Mouse (Mus musculus): ENCODE measurements around the gene Dclk1. TPM values are rescaled to one million over a fixed set of nuclear protein-coding genes. Genes with fewer than 3 reads are reported as not detected.

Gene Dclk1
- polyA plus RNA-seq, 1 experiment from 2014 or later = 62.8 TPM

GRCm38 (mm10) chr3:55260139-55260538 is 18.0 kb downstream of the Dclk1 start:
- no peak overlapping the region for H3K27ac ChIP-seq
- ATAC-seq (ENCODE audit: insufficient number of reproducible peaks, insufficient read depth, low FRiP score, low TSS enrichment, low read depth) = no peak
- no peak overlapping the region for H3K4me2 ChIP-seq
- no peak overlapping the region for H3K4me3 ChIP-seq (replicated peaks)
- no peak overlapping the region for H3K9ac ChIP-seq (replicated peaks)
- no peaks in the 10 kb centered on the region for H3K9me3 ChIP-seq
- 87% methylated on average over 7 of the region's 7 CpGs for WGBS
- H3K4me1 ChIP-seq (replicated peaks) = no peaks in the 10 kb centered on the region
- H3K27me3 ChIP-seq = no peaks in the 10 kb centered on the region
- H3K36me3 ChIP-seq = peaks cover 7% of the 10 kb centered on the region

GRCm38 (mm10) chr3:55266091-55266490 is 23.9 kb downstream of the Dclk1 start:
- H3K9ac ChIP-seq (replicated peaks) = no peak overlapping the region
- no peaks in the 10 kb centered on the region for H3K9me3 ChIP-seq
- no peak overlapping the region for H3K4me2 ChIP-seq
- H3K27me3 ChIP-seq = no peaks in the 10 kb centered on the region
- H3K4me1 ChIP-seq (replicated peaks) = peaks cover 3% of the 10 kb centered on the region; the same call in 1 of the 2 replicates
- no peak overlapping the region for H3K27ac ChIP-seq
- no peaks in the 10 kb centered on the region for H3K36me3 ChIP-seq
- ATAC-seq (ENCODE audit: insufficient number of reproducible peaks, insufficient read depth, low FRiP score, low TSS enrichment, low read depth) = no peak
- 88% methylated on average over 5 of the region's 5 CpGs for WGBS
- H3K4me3 ChIP-seq (replicated peaks) = no peak overlapping the region

DNA sequence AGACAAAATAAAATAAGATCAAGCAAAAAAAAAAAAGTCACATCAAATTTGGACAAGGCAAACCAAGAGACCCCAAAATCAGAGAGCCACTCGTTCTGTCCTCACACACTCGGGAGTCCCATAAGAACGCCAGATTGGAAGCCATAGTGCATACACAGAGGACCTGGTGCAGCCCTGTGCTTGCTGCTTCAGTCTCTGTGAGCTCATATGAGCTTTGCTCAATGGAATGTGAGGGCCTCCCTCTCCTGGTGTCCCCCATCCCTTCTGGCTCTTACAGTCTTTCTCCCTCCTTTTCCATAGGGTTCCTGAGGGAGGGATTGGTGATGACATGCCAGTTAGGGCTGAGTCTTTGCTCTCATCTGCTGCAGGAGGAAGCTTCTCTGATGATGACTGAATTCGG is 27.6 kb downstream of the Dclk1 start:
- WGBS = 86% methylated on average over 4 of the region's 4 CpGs
- no peaks in the 10 kb centered on the region for H3K9me3 ChIP-seq

GRCm38 (mm10) chr3:55270345-55270744 is 28.2 kb downstream of the Dclk1 start:
- Histone ChIP-seq H3K4me1 (replicated peaks) (peaks cover 9% of the 10 kb centered on the region), H3K36me3 (no peaks in the 10 kb centered on the region), H3K4me2 (no peak overlapping the region), H3K27ac (no peak overlapping the region), H3K9me3 (no peaks in the 10 kb centered on the region), H3K9ac (replicated peaks) (no peak overlapping the region), H3K27me3 (no peaks in the 10 kb centered on the region), H3K4me3 (replicated peaks) (no peak overlapping the region)
- WGBS = 83% methylated on average over 3 of the region's 3 CpGs
- no peak for ATAC-seq (ENCODE audit: insufficient number of reproducible peaks, insufficient read depth, low FRiP score, low TSS enrichment, low read depth)

More for the DNA sequence above, 27.6 kb downstream of the Dclk1 start:
- no peaks in the 10 kb centered on the region for H3K36me3 ChIP-seq
- no peak overlapping the region for H3K9ac ChIP-seq (replicated peaks)
- H3K27me3 ChIP-seq = no peaks in the 10 kb centered on the region
- H3K27ac ChIP-seq = no peak overlapping the region
- no peak for ATAC-seq (ENCODE audit: insufficient number of reproducible peaks, insufficient read depth, low FRiP score, low TSS enrichment, low read depth)
- H3K4me1 ChIP-seq (replicated peaks) = peaks cover 9% of the 10 kb centered on the region
- H3K4me3 ChIP-seq (replicated peaks) = no peak overlapping the region
- H3K4me2 ChIP-seq = no peak overlapping the region

DNA sequence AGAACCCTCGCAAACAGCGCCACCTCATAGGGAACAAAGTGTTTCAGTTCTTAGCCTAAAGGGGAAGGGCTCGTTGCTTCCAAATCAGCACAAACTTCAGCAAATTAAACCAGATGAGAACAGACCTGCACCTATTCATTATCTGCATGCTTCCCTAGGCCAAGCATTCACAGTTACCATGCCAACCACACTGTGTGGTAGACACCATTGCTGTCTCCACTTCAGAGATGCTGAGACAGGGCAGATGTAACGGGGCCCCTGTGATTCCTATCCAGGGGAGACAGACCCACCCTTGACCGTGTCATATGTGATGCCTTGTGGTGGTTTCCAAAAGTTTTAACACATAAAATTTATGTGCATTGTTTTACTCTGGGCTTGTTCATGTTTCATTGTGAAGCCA is 28.8 kb downstream of the Dclk1 start:
- Histone ChIP-seq H3K4me2 (no peak overlapping the region), H3K9ac (replicated peaks) (no peak overlapping the region), H3K9me3 (no peaks in the 10 kb centered on the region), H3K4me3 (replicated peaks) (no peak overlapping the region), H3K4me1 (replicated peaks) (peaks cover 9% of the 10 kb centered on the region), H3K27me3 (no peaks in the 10 kb centered on the region), H3K36me3 (no peaks in the 10 kb centered on the region), H3K27ac (no peak overlapping the region)
- 66% methylated on average over 5 of the region's 5 CpGs for WGBS
- no peak for ATAC-seq (ENCODE audit: insufficient number of reproducible peaks, insufficient read depth, low FRiP score, low TSS enrichment, low read depth)

- ATAC-seq (ENCODE audit: insufficient number of reproducible peaks, insufficient read depth, low FRiP score, low TSS enrichment, low read depth) = no peak
- H3K4me3 ChIP-seq (replicated peaks) = no peak overlapping the region
- no peaks in the 10 kb centered on the region for H3K9me3 ChIP-seq
- peaks cover 9% of the 10 kb centered on the region for H3K4me1 ChIP-seq (replicated peaks)
- WGBS = 90% methylated on average over 6 of the region's 6 CpGs
- H3K27me3 ChIP-seq = no peaks in the 10 kb centered on the region
- H3K9ac ChIP-seq (replicated peaks) = no peak overlapping the region
- no peak overlapping the region for H3K4me2 ChIP-seq
- H3K27ac ChIP-seq = no peak overlapping the region
- H3K36me3 ChIP-seq = no peaks in the 10 kb centered on the region
Observed at GRCm38 (mm10) chr3:55272536-55272935, 30.4 kb downstream of the Dclk1 start.

GRCm38 (mm10) chr3:55276446-55276845 is 34.3 kb downstream of the Dclk1 start:
- H3K4me3 ChIP-seq (replicated peaks) = no peak overlapping the region
- H3K9me3 ChIP-seq = no peaks in the 10 kb centered on the region
- H3K4me2 ChIP-seq = no peak overlapping the region
- peaks cover 16% of the 10 kb centered on the region for H3K4me1 ChIP-seq (replicated peaks)
- WGBS = 90% methylated on average over 3 of the region's 3 CpGs
- no peak overlapping the region for H3K9ac ChIP-seq (replicated peaks)
- no peak overlapping the region for H3K27ac ChIP-seq
- no peaks in the 10 kb centered on the region for H3K27me3 ChIP-seq
- no peak for ATAC-seq (ENCODE audit: insufficient number of reproducible peaks, insufficient read depth, low FRiP score, low TSS enrichment, low read depth)
- no peaks in the 10 kb centered on the region for H3K36me3 ChIP-seq

GRCm38 (mm10) chr3:55276851-55277250 is 34.7 kb downstream of the Dclk1 start:
- no peak for ATAC-seq (ENCODE audit: insufficient number of reproducible peaks, insufficient read depth, low FRiP score, low TSS enrichment, low read depth)
- H3K9me3 ChIP-seq = no peaks in the 10 kb centered on the region
- 86% methylated on average over 1 of the region's 1 CpGs for WGBS
- no peak overlapping the region for H3K27ac ChIP-seq
- no peak overlapping the region for H3K4me3 ChIP-seq (replicated peaks)
- no peak overlapping the region for H3K9ac ChIP-seq (replicated peaks)
- no peaks in the 10 kb centered on the region for H3K27me3 ChIP-seq
- no peak overlapping the region for H3K4me2 ChIP-seq
- H3K36me3 ChIP-seq = no peaks in the 10 kb centered on the region
- H3K4me1 ChIP-seq (replicated peaks) = peaks cover 16% of the 10 kb centered on the region

- Histone ChIP-seq H3K27me3 (no peaks in the 10 kb centered on the region), H3K4me3 (replicated peaks) (no peak overlapping the region), H3K4me2 (no peak overlapping the region), H3K9ac (replicated peaks) (no peak overlapping the region), H3K27ac (no peak overlapping the region), H3K36me3 (no peaks in the 10 kb centered on the region), H3K9me3 (no peaks in the 10 kb centered on the region), H3K4me1 (replicated peaks) (peaks cover 10% of the 10 kb centered on the region)
- ATAC-seq (ENCODE audit: insufficient number of reproducible peaks, insufficient read depth, low FRiP score, low TSS enrichment, low read depth) = no peak
- WGBS = 74% methylated on average over 1 of the region's 1 CpGs
Observed at GRCm38 (mm10) chr3:55277829-55278228, 35.7 kb downstream of the Dclk1 start.

DNA sequence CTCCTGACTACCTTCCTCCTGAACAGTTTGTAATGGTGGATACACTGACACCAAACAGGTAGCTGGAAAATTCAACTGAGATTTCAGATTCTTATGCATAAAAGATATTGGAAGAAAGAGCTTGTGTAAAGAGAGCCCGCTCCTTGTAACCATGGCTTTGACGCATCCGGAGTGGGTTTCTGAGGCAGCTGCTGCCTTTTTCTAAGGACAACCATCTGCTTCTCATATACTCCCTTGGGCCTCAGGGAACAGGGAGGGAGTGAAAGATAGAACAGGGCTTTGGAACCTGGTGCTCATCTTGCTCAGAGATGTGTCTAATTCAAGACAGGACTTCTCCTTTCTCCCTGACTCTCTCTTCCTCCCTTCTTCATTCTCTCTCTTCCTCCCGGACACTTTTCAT is 37.8 kb downstream of the Dclk1 start:
- WGBS = 67% methylated on average over 4 of the region's 4 CpGs
- H3K4me1 ChIP-seq (replicated peaks) = peaks cover 20% of the 10 kb centered on the region

DNA sequence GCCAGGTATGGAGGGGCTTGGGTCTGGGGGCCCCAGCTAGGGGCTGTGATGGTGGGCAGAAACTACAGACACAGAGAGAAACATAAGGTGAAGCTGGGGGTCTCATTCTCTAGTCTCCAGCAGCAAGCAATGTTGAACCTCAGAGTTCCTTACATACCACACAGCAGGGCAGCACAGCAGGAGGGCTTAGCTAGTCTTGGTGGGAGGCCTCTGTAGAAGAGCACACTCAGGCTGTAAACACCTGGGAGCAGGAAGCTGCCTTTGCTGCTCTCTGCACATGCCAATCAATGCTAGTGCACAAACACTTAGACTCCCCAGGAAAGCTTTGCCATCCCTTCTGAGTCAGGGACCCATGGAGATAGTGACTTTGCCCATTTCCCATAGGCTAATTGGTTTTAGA is 38.3 kb downstream of the Dclk1 start:
- peaks cover 20% of the 10 kb centered on the region for H3K4me1 ChIP-seq (replicated peaks)
- no peak overlapping the region for H3K4me2 ChIP-seq
- no peaks in the 10 kb centered on the region for H3K27me3 ChIP-seq
- no peak for ATAC-seq (ENCODE audit: insufficient number of reproducible peaks, insufficient read depth, low FRiP score, low TSS enrichment, low read depth)
- no peaks in the 10 kb centered on the region for H3K36me3 ChIP-seq
- no peaks in the 10 kb centered on the region for H3K9me3 ChIP-seq
- no peak overlapping the region for H3K9ac ChIP-seq (replicated peaks)
- no peak overlapping the region for H3K4me3 ChIP-seq (replicated peaks)
- no peak overlapping the region for H3K27ac ChIP-seq

More for the DNA sequence above, 37.8 kb downstream of the Dclk1 start:
- Histone ChIP-seq H3K4me3 (replicated peaks) (no peak overlapping the region), H3K4me2 (no peak overlapping the region), H3K9me3 (no peaks in the 10 kb centered on the region), H3K27me3 (no peaks in the 10 kb centered on the region), H3K36me3 (no peaks in the 10 kb centered on the region), H3K27ac (no peak overlapping the region), H3K9ac (replicated peaks) (no peak overlapping the region)
- ATAC-seq (ENCODE audit: insufficient number of reproducible peaks, insufficient read depth, low FRiP score, low TSS enrichment, low read depth) = no peak

GRCm38 (mm10) chr3:55284215-55284614 is 42.1 kb downstream of the Dclk1 start:
- H3K9me3 ChIP-seq = no peaks in the 10 kb centered on the region
- WGBS = 47% methylated on average over 3 of the region's 3 CpGs
- H3K4me1 ChIP-seq (replicated peaks) = peaks cover 20% of the 10 kb centered on the region
- no peak overlapping the region for H3K4me3 ChIP-seq (replicated peaks)
- H3K27me3 ChIP-seq = no peaks in the 10 kb centered on the region
- H3K9ac ChIP-seq (replicated peaks) = no peak overlapping the region
- H3K4me2 ChIP-seq = no peak overlapping the region
- H3K36me3 ChIP-seq = no peaks in the 10 kb centered on the region
- ATAC-seq (ENCODE audit: insufficient number of reproducible peaks, insufficient read depth, low FRiP score, low TSS enrichment, low read depth) = no peak
- no peak overlapping the region for H3K27ac ChIP-seq
